Mouse (Mus musculus): ENCODE results near the gene Parvg.

Gene Parvg

DNA sequence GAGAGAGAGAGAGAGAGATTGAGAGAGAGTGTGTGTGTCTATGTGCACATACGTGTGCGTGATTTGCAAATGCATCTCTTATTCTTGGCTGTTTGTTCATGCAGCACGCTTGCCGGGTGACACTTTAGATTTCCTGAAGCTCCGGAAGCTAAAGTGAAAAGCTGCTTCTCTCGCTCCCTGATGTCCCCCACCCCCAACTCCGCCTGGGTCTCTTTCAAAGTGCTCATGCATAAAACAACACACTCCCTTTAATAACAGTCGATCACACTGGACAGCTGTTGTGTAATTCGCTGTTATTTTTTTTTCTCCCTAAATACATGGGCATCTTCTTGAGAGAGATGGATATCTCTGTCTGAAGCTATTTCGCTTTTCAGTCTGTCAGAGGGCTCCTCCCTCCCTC lies 18.5 kb upstream of the Parvg start:
- no peak for DNase-seq (ENCODE audit: extremely low spot score)

DNA sequence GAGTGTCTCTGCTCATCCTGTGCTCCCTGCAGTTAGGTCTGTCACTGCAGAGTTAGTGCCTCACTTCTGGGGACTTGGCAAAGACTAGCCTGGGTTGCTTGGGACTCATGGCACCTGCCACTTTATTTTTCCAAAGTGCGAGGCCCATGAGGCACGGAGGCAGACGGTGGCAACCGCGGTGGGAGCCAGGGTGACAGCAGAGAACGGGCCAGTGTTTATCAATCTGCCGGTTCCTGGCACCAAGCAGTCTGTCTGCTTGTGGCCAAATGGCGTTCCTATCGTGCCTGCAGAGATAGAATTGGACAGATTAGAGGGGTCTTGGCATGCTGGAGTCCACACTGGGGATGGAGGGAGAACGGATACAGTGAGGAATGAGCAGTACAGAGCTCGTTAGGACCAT lies 13.6 kb upstream of the Parvg start:
- no peak for DNase-seq (ENCODE audit: extremely low spot score)

DNA sequence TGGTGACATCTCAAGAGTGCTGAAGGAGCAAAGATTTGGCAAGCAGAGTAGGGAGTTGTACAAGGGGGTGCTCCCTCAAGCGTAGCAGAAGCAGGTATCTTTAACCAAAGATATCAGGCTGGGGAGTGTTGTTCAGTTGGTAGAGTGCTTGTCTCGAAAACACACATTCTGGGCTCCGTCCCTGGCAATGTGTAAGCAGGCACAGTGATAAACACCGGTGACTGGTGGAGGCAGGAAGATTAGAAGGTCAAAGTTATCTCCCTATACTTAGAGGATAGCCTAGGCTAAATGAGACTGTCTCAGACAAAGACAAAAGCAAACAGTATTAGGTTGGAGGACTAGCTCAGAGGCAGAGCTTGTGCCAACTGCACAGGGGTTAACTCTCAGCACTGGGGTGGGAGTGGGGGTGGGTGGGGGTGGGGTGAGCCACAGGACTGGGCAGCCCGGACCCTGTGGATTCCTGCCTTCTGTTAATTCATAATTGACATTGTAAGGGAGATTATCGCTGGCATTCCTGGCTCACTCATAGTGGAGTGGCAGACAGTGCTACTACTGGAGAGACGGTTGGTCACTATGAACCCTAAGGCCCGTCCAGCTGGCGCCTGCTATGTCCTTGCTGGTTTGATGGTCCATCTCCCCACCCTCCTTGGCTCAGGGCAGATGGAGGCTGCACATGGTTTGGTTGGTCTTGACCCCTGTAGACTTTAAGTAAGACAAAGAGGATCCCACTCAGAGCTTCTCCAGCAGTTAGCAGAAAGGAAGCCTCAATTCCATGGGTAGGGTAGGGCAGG lies 12.3 kb upstream of the Parvg start:
- no peak for DNase-seq (ENCODE audit: extremely low spot score)

DNA sequence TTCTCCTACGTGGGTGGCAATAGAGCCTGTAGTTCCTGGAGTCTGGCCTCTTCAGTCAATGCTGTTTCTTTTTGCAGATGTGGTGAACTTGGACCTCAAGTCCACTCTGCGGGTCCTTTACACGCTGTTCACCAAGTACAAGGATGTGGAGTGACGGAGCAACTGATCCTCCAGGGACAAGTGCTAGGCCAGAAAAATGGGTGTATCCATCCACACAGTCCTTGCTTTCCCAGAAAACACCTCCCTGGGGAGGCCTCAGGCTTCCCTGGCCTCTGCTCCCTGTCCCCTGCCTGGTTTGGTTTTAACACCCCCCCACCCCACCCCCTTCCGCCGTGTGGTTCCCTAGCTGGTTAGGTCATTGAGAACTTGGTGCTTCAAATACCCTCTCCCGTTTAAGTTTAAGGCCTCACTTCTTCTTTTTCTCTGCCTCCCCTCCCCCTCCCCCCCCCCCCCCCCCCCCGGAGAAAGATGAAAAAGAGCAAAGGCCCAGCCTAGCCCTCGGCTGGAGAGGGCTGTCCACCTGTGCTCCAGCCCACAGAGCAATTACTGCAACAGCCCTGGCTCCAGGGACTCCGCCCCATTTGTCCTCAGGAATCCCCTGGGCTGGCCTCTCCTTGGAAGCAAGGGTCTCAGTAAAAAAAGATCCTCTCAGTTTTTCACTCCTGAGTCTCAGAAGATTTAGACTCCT lies 10.8 kb upstream of the Parvg start:
- DNase-seq (ENCODE audit: extremely low spot score) = no peak

DNA sequence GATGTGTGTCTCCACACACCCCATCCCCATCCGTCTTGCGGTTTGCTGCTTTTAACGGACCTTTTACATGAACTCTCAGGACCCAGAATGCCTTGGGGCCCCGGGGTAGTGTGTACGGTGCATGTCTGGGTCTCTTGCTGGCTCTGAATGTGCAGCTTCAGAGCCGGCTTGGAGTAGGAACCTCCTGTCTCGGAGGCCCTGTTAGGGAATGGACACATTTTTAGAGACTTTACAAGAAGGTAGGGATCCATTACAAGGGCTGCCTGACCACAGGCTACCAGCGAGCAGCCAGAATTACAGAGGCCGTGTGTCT lies 10.3 kb upstream of the Parvg start:
- DNase-seq (ENCODE audit: extremely low spot score) = peak; percentile 45

DNA sequence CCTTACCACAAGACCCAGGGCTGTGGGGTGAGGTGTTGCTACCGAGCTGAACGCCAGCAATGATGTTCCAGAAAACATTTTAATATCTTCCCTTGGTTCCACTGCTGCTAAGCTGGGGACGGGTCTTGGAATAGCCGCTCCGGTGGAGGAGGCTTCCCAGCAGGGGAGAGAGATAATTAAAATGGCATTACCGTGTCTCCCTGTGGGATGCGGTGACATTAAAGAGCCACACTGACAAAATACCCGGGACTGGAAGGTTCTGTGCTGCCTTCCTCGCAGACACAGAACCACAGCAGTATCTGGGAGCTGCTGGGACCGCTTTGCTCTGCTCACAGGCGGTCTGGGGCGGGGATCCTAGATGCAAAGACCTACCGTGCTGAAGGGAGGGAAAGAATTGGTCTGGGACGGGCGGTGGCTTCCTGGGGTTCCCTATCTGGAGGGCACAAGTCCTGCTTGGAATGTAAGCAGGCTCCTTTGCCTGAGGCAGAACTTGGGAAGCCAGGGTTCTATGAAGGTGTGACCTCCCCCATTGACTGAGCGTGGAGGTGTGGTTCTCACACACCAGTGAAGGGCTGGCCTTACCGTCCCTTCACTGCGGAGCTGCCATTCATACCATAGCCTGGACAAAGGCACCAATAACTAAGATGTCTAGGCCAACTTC lies 9.3 kb upstream of the Parvg start:
- DNase-seq (ENCODE audit: extremely low spot score) = no peak

DNA sequence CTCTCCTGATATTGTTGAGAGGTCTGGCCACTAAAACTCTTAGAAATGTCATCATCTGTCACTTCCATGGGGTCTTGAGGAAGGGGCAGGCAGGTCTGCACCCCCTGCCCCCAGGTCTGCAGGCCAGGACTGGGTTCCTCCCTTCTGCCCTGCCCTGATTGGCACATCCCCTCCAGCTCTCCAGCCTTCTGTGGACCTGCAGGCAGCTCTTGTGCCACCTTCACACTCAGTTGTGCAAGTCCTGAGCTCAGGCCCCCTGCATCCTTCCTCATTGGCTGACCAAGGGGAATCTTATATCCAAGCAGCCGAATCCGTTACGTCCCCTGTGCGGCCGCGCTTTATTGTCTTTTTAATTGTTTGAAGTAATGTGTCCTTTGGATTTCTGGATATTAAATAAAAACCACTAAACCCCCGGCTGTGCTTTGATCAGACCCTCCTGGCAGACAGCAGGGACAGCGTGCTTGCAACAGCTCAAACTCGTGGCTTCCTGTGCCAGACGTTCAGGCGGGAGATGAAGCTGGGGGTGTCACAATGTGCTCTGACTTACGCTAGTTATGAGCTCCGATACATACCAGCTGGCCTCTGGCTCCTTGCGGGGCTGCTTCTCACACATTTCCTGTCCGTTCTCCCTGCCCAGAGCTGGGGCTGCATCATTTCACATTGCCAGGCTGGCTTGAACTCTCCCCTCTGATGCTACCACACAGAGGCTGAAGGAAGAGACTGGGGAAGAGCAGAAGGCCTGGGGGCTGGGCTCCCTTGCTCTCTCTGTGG lies 8.4 kb upstream of the Parvg start:
- DNase-seq (ENCODE audit: extremely low spot score) = no peak

DNA sequence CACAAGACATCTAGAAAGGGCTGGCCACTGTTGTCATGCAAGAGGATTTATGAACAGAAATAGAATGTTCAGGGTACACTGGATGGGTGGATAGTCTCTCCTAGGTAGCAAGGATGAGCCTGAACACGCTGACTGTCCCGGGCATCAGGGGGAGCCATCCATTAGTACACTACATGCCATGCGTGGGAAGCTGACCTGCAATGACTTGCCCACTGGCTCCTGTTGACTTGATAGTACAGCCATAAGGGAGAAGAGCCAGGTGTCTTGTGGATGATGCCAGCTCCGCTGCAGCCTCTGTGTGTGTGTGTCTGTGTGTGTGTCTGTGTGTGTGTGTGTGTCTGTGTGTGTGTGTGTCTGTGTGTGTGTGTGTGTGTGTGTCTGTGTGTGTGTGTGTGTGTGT lies 4.4 kb upstream of the Parvg start:
- DNase-seq (ENCODE audit: extremely low spot score) = no peak

DNA sequence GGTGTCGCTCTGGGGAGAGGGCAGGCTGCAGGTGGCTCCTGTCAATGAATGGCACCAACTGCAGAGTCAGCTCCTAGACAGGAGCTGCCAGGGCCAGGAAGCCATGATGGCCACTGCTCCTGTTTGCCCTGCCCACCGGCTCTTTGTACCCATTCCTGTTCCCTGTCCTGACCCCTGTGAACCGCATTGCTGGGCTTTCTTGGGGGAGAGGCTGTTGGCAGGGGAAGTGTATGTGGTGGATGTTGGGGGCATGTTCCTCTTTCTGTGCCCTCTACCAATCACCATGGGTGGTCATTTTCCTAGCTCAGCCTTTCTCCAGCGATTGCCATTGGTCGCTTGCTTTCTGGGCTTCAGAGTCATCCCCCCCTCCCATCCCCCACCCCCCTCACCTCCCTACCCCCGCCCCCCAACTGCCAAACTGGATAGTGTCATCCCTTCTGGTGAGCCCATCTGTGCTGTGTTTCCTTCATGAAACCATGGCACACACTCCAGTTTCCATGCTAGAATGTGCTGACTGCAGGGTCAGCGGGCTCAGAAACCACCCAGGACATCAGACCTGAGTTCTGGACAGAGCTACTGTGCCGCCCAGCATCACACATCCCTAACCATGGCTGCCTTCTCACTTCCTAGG lies 2.2 kb upstream of the Parvg start:
- no peak for DNase-seq (ENCODE audit: extremely low spot score)

DNA sequence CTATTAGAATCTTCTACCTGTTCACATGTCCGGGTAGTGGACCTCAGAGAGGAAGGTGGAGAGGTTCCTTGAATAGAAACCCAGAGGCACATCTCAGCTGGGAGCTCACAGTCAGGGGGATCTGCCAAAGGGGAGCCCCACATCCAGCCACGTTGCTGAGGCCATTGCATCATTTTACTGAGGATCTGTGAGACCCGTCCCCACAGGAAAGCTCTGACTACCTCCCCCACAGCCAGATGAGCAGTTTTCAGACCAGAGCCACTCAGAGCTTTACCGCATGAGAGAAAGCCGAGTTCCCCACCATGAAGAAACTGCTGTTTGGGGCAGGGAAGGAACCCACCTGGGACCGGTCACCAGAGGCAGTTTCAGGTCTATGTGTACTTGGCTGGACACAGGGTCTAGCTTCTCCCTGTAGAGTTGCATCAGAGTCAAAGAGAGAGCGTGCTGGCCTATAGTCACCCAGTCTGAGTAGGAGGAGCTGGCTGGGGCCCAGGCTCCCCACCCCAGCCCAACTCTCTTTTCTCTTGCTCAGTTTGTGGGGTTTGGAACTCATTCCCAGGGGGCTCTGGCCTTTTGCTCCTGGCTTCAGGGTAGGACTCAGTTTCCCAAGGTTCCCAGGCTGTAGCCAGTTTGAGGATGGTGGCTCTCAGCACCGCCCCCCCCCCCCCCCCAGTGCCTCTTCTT lies 1.2 kb downstream of the Parvg start:
- no peak for DNase-seq (ENCODE audit: extremely low spot score)

DNA sequence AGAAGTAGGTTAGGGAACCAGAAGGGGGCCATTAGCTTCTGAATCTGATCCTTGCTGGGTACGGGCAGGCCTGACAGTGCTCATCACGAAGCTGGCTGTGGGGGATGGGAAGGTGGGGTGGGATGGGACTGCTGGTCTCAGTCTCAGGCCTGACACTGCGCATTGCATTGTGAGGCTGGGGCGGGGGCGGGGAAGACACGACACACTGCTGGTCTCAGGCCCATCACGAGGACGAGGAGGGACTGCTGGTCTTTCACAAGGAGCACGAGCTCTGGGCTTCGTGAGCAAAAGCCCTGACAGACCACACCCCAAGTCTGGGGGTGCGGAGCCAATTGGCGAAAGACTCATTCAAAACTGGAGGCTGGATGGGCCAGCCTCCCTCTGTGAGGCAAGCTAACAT lies 1.9 kb downstream of the Parvg start:
- DNase-seq (ENCODE audit: extremely low spot score) = no peak

DNA sequence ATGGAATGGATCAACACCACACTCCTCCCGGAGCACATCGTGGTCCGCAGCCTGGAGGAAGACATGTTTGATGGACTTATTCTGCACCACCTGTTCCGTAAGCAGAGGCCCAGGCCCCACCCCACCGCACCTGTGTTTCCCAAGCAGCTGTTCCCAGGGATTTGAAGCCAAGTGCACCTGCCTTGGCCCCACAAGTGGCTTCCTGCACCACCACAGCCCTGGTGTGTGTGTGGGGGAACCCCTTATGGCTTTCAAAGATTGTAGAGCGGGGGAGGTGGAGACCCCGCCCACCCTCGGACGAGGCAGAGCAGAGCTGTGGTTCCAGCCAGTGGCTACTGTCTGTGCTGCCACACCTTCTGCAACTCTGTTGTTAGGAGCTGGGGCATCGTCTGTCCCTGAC lies 5.0 kb downstream of the Parvg start:
- DNase-seq (ENCODE audit: extremely low spot score) = no peak

DNA sequence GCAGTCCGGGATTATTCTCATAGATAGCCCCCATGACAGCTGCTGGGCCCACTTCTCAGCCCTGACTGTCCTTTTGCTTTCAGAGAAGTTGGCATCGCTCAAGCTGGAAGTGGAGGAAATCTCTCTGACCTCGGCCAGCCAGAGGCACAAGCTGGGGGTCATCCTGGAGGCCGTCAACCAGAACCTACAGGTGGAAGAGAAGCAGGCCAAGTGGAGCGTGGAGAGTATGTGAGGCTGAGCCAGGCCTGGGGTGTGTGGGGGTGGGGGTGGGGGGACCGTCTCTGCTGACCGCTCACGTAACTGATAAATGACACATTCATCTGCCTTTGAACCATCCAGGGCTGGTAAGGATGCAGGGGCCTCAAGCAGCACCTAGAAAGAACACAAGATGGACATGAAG lies 6.1 kb downstream of the Parvg start:
- no peak for DNase-seq (ENCODE audit: extremely low spot score)

DNA sequence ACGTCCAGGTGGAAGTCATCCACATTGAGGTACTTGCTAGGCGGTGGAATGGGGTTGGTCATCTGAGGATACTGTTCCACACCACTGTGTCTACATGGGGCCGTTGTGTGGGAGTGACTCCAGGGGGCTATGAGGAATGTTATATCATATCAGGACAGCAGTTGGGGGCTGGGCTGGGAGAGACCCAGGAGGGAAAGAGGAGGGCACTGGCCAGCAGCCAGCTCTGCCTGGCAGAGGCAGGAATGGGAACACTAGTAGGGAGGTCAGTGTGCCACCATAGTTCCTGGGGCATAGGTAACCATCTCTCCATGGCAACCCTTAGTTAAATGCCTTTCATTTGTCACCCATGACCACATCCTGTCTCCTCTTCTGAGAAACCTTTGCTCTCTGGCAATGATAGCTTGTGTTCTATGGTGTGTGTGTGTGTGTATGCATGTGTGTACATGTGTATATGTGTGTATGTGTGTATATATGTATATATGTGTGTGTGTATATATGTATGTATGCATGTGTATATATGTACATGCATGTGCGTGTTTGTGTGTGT lies 7.3 kb downstream of the Parvg start:
- DNase-seq (ENCODE audit: extremely low spot score) = no peak

DNA sequence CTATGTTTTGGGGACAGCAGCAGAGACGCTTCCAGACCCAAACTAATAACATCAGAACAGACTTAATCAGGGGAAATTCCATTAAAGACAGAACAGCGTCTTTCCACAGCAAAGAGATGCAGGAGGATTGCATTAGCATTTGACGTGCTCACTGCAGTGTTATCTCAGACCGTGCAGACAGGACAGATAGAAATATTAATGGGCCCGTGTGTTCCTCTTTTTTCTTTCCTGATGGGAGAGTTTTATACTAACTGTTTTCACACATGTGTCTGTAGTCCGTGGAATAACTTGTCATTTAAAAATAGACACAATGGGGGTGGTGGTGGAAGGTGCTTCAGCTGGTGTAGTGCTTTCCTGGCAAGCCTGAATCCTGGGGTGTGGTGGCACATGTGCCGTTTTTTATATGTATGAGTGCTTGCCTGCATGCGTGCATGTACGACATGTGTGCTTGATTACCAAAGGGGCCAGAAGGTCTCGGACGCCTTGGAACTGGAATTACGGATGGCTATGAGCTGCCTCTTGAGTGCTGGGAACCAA lies 12.5 kb downstream of the Parvg start:
- no peak for DNase-seq (ENCODE audit: extremely low spot score)

DNA sequence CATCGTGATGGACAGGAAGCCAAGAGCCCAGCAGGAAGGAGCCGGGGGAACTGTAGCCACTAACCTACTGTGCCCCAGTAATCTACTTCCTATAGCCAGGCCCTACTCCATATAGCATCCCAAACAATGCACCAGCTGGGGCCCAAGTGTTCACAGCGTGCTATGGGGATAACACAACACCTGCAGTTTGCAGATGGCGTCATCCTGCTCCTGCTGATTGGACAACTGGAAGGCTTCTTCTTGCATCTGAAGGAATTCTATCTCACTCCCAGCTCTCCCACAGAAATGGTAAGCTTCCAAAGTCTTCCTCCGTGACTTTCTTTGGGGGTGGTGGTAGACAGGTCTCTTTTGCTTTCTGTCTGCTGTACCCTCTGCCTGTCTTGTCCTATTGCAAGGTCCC lies 13.8 kb downstream of the Parvg start:
- DNase-seq (ENCODE audit: extremely low spot score) = no peak

DNA sequence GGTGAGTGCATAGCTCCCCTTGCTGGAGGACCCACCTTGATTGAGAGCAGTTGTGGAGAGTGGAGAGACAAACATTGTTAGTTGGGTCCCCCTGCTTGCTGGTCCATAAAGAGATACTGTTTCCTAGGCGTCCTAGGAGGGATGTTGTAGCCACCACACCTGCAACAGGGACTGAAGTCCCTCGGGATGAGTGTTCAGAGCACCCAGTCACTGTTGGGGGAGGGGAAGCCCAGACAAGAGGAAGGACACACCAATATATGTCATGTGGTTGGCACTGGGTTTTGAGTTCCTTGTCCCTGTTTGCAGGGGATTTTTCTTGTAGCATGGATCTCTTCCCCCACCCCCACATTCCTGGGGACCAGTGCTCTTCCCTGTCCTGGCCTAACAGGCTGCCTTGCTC lies 17.1 kb downstream of the Parvg start:
- no peak for DNase-seq (ENCODE audit: extremely low spot score)

DNA sequence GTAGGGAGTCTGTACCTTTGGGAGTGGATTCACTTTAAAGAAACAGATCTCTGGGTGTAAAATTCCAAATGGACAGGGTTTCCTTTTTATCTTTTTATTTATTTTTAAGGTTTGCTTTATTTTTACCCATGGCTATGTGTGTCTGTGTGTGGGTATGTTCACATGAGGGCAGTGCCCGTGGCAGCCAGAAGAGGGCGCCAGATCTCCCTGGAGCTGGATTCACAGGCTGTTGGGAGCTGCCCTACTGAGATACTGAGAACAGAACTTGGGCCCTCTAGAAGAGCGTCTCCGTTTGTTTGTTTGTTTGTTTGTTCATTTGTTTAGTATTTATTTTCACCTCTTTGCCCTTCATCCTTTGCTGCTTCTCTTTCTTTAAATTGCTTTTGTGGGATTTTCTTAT lies 24.9 kb downstream of the Parvg start:
- DNase-seq (ENCODE audit: extremely low spot score) = no peak

DNA sequence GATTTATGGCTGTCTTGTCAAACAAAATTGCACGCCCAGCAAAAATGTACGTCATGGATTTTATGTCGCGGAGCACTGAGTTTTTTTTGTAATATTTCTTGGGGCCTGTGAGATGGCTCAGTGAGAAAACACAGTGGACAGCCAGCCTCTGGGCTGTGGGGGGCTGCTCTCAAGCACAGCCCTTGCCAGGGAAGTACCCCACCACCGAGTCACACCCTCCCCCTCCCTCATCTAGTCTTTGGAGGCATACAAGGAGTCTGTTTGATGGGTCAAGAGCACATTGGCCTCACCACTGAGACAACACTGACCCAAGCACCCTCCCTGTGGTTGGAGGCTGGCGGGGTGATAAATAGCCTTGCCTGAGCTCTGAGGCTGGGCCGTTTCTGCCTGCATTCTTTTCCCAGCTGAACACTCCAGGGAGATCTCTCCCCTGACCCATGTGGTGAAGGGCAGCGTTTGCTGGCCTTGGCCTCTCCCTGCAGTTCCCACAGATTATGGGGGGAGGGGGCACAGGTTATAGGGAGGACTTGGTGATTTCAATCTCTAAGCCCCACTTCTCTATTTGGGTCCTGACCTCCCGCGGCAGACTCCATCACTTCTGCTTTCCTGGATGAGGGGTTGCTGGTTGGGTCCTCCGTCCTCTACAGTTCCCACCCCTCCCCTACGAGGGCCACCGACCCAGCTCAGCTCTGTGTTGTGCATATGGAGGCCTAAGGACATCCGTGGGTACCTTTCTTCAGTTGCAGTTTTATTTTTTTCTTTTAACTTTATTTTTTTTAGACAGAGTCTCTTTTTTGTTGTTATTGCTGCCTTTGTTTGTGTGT lies 26.3 kb downstream of the Parvg start:
- DNase-seq (ENCODE audit: extremely low spot score) = peak; percentile 41

DNA sequence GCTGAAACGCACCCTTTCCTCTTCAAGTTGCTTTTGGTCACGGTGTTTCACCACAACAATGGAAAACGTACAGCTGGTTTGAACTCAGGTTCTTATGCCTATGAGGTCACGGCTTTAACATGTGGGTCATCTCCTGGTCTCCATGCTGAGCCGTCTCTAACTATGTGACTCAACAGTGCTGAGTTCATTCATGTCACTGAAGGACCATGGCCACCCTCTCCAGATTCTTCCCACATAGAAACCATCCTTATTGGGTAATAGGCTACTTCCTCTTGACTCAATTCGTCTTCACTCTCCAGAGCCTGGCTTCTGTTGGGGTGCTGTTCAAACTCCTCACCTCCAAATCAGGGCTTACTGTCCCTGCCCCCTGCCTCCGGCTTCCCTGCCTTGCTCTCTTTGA lies 27.5 kb downstream of the Parvg start:
- DNase-seq (ENCODE audit: extremely low spot score) = no peak

All from embryo, embryonic 9.5 days (tissue).